Mouse (Mus musculus) limb, embryonic 14.5 days (tissue): Measurements from ENCODE around the gene Galntl6. TPM values are rescaled to one million over a fixed set of nuclear protein-coding genes. Genes with fewer than 3 reads are reported as not detected.

Source experiments
- ATAC-seq: fragments of 200-750 bp; cut with Nextera tagmentation; 2 replicates; pipeline ENCODE4 v1.8.0; 2017; ENCODE audit warnings: low read depth, moderate number of reproducible peaks, moderate TSS enrichment; ENCODE audit not compliant: low FRiP score
- DNase-seq: peaks from one replicate; pipeline ENCODE4 v3.0.0-alpha.2; 2015; ENCODE audit warnings: low spot score
- H3K27ac ChIP-seq: fragments of 300-500 bp; sonication (generic); replicated peaks from 2 replicates; pipeline ENCODE4 v1.5.1; 2014; ENCODE audit warnings: low read depth, mild to moderate bottlenecking, low read length, moderate library complexity, mixed read lengths
- H3K27me3 ChIP-seq: fragments of 300-500 bp; sonication (generic); 2 replicates; pipeline ENCODE4 v1.6.1; 2014; ENCODE audit warnings: low read length, mixed read lengths; ENCODE audit not compliant: control insufficient read depth, insufficient read depth
- H3K36me3 ChIP-seq: fragments of 300-500 bp; sonication (generic); 2 replicates; pipeline ENCODE4 v1.6.1; 2014; ENCODE audit warnings: mild to moderate bottlenecking, low read length, moderate library complexity, mixed read lengths; ENCODE audit not compliant: control insufficient read depth, insufficient read depth
- H3K4me1 ChIP-seq: fragments of 300-500 bp; sonication (generic); 2 replicates; pipeline ENCODE4 v1.6.1; 2014; ENCODE audit warnings: antibody characterized with exemption, low read length, mixed read lengths; ENCODE audit not compliant: control insufficient read depth, insufficient read depth
- H3K4me2 ChIP-seq: fragments of 300-500 bp; sonication (generic); replicated peaks from 2 replicates; pipeline ENCODE4 v1.6.1; 2014; ENCODE audit warnings: low read depth, mild to moderate bottlenecking, low read length, moderate library complexity; ENCODE audit not compliant: severe bottlenecking
- H3K4me3 ChIP-seq: fragments of 300-500 bp; sonication (generic); replicated peaks from 2 replicates; pipeline ENCODE4 v1.5.1; 2014; ENCODE audit warnings: low read length
- H3K9ac ChIP-seq: fragments of 300-500 bp; sonication (generic); 2 replicates; pipeline ENCODE4 v1.6.1; 2014; ENCODE audit warnings: mild to moderate bottlenecking, low read depth, low read length, moderate library complexity; ENCODE audit not compliant: severe bottlenecking
- H3K9me3 ChIP-seq: fragments of 300-500 bp; sonication (generic); 2 replicates; pipeline ENCODE4 v1.6.1; 2016; ENCODE audit warnings: low read length; ENCODE audit not compliant: control insufficient read depth
- POLR2A ChIP-seq: fragments of 200-500 bp; IDR thresholded peaks from 2 replicates; pipeline ENCODE4 v1.8.0; 2012; ENCODE audit warnings: inconsistent platforms, mild to moderate bottlenecking, moderate library complexity, borderline replicate concordance; ENCODE audit not compliant: insufficient read depth, insufficient read length; ENCODE audit errors: extremely low read depth
- WGBS: fragments of 180-500 bp; shearing (Covaris S2); extraction: QIAGEN DNeasy Blood & Tissue Kit; methylation state at CpG from one replicate; pipeline ENCODE4 v1.1.7; 2014; 5-methylcytosine and 5-hydroxymethylcytosine counted together
- polyA plus RNA-seq, 2 experiments: library from polyadenylated mRNA; depleted of rRNA in 1 of 2; stranded (reverse) in 1 of 2; unstranded in 1 of 2; fragments of >200 nt; fragmentation: Nextera tagmentation in 1 of 2; extraction: Ambion mirVana in 1 of 2; gene quantifications; 2 replicates each; pipeline versions ENCODE4 v1.2.1 to v1.2.3; 2012 to 2014

Galntl6 gene
- polyA plus RNA-seq, 2 experiments: 0.57 to 0.65 TPM

DNA sequence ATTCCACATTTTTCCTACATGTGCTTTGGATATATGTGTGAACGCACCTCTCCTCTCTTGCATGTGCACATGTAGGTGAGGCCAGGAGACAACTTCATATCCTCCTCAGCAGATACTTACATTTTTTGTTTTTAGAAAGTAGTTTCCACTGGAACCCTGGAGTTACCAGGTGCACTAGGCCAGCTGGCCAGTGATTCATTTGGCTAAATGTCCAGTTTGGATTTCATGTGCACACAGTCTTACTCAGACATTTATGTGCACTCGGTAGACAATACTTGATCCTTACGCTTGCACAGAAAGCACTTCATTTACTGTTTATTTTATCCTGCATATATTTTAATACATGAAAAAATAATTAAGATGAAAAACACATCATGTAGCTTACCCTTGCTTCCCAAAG lies 21.8 kb downstream of the Galntl6 start:
- WGBS: 89% methylated on average over 3 of the region's 3 CpGs
- Histone ChIP-seq H3K36me3 (no peaks in the 10 kb centered on the region), H3K4me1 (no peaks in the 10 kb centered on the region), H3K4me3 (no peak overlapping the region), H3K9ac (no peak overlapping the region), H3K27me3 (no peaks in the 10 kb centered on the region), H3K4me2 (no peak overlapping the region), H3K9me3 (no peaks in the 10 kb centered on the region), H3K27ac (no peak overlapping the region)
- ATAC-seq (no peak), DNase-seq (no peak)
- TF ChIP-seq POLR2A: no peak

DNA sequence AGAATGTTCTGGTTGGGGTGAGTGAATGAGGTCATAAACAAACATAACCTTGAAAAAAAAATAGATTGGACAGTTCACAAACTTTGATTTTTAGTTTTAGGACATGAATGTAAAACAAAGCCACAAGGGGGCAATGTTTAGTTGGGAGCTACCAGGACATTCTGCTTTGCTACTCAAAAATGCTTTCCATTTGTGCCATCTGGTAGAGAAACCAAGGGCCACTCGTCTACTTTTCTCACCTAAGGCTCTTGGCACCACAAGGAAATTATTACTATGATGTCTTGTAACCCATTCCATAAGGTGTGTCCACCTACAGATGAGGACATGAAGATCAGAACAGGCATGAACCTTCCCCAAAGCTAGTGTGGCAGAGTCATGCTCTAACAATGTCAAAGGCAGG lies 26.0 kb downstream of the Galntl6 start:
- Histone ChIP-seq H3K4me3 (no peak overlapping the region), H3K36me3 (no peaks in the 10 kb centered on the region), H3K4me1 (no peaks in the 10 kb centered on the region), H3K9me3 (no peaks in the 10 kb centered on the region), H3K27ac (no peak overlapping the region), H3K4me2 (no peak overlapping the region), H3K9ac (no peak overlapping the region), H3K27me3 (no peaks in the 10 kb centered on the region)
- TF ChIP-seq POLR2A: no peak
- DNase-seq (peak; percentile 65), ATAC-seq (no peak)
- WGBS: 3% methylated on average over 1 of the region's 1 CpGs

GRCm38 (mm10) chr8:58824347-58824746 lies 88.1 kb downstream of the Galntl6 start:
- H3K9ac ChIP-seq: no peak overlapping the region
- ATAC-seq (no peak), DNase-seq (no peak)
- no peak overlapping the region for H3K4me2 ChIP-seq
- no peak for TF ChIP-seq POLR2A
- H3K4me3 ChIP-seq: no peak overlapping the region
- no peaks in the 10 kb centered on the region for H3K4me1 ChIP-seq
- no peaks in the 10 kb centered on the region for H3K36me3 ChIP-seq
- H3K27me3 ChIP-seq: no peaks in the 10 kb centered on the region
- H3K27ac ChIP-seq: no peak overlapping the region
- H3K9me3 ChIP-seq: no peaks in the 10 kb centered on the region

DNA sequence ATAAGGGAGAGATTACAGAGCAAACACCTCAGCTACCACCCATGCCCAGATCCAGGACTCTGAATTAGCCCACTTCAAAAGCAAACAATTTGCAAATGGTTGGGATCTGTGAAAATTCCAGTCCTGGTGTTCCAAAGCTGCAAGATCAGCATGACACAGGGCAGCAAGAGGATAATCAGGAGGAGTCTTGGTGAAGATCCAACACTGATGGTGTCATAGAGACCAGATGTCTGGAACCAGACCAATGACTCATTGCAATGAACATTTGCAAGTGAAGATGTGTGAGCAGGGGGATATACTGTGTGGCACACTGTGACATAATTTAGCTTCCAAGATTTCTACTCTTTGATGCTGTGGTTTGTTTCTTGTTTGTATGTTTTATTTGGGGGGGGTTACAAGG lies 107.2 kb downstream of the Galntl6 start:
- H3K27me3 ChIP-seq: no peaks in the 10 kb centered on the region
- TF ChIP-seq POLR2A: no peak

DNA sequence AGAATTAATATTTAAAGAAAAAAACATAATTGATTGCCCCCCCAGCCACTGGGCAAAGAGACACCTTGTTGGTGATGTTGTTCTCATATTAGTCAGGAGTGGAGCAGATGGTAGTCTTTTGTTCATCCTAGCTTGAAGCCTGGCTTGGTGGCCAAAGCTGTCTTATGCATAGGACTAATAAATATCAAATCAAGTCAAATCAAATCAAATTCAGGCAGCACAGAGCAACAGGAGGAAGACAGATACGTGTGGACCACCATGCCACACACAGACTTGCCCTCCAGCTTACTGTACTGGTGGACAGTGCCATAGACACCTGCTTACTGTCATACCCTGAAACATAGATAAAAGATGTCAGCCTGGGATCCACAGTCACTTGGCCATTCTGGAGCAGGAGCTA lies 110.6 kb downstream of the Galntl6 start:
- Histone ChIP-seq H3K9me3 (no peaks in the 10 kb centered on the region), H3K27ac (no peak overlapping the region), H3K9ac (no peak overlapping the region), H3K4me2 (no peak overlapping the region), H3K27me3 (no peaks in the 10 kb centered on the region), H3K4me1 (no peaks in the 10 kb centered on the region), H3K36me3 (no peaks in the 10 kb centered on the region), H3K4me3 (no peak overlapping the region)
- 75% methylated on average over 1 of the region's 1 CpGs for WGBS
- no peak for TF ChIP-seq POLR2A
- DNase-seq (no peak), ATAC-seq (no peak)

More for the DNA sequence above, 107.2 kb downstream of the Galntl6 start:
- H3K4me3 ChIP-seq: no peak overlapping the region
- no peaks in the 10 kb centered on the region for H3K9me3 ChIP-seq
- ATAC-seq (no peak), DNase-seq (peak; percentile 67)
- no peaks in the 10 kb centered on the region for H3K36me3 ChIP-seq
- no peak overlapping the region for H3K9ac ChIP-seq
- H3K27ac ChIP-seq: no peak overlapping the region
- H3K4me2 ChIP-seq: no peak overlapping the region
- no peaks in the 10 kb centered on the region for H3K4me1 ChIP-seq

- Histone ChIP-seq H3K36me3 (no peaks in the 10 kb centered on the region), H3K4me2 (no peak overlapping the region), H3K4me3 (no peak overlapping the region), H3K4me1 (no peaks in the 10 kb centered on the region), H3K9me3 (peaks cover 4% of the 10 kb centered on the region; the same call in 1 of the 2 replicates), H3K27me3 (no peaks in the 10 kb centered on the region), H3K27ac (no peak overlapping the region), H3K9ac (no peak overlapping the region)
- DNase-seq (no peak), ATAC-seq (no peak)
- no peak for TF ChIP-seq POLR2A
- 38% methylated on average over 2 of the region's 2 CpGs for WGBS
Observed at GRCm38 (mm10) chr8:58753769-58754168, 158.7 kb downstream of the Galntl6 start.
